Mouse (Mus musculus) olfactory bulb, adult 2 months (tissue): ENCODE data around the gene Isg20. TPM values are rescaled to one million over a fixed set of nuclear protein-coding genes. Genes with fewer than 3 reads are reported as not detected.

Experiments
- H3K27ac ChIP-seq: fragments of 200-500 bp; 2 replicates; pipeline ENCODE4 v1.5.1; 2012; ENCODE audit warnings: low read depth, low read length; ENCODE audit not compliant: insufficient read depth
- H3K4me1 ChIP-seq: fragments of 200-500 bp; 2 replicates; pipeline ENCODE4 v1.6.1; 2012; ENCODE audit warnings: low read length; ENCODE audit not compliant: control insufficient read depth, insufficient read depth
- H3K4me3 ChIP-seq: fragments of 200-500 bp; 2 replicates; pipeline ENCODE4 v1.5.1; 2012; ENCODE audit warnings: mild to moderate bottlenecking, low read depth, low read length, moderate library complexity; ENCODE audit not compliant: insufficient read depth
- CTCF ChIP-seq: fragments of 200-500 bp; IDR thresholded peaks from 2 replicates; pipeline ENCODE4 v1.5.1; 2012; ENCODE audit warnings: low read depth, mild to moderate bottlenecking, low read length, moderate library complexity; ENCODE audit not compliant: insufficient read depth
- POLR2A ChIP-seq: fragments of 200-500 bp; IDR thresholded peaks from 2 replicates; pipeline ENCODE4 v1.6.1; 2012; ENCODE audit warnings: mild to moderate bottlenecking, low read depth, low read length, moderate library complexity; ENCODE audit not compliant: insufficient read depth
- WGBS: fragments of 180-500 bp; shearing (Covaris S2); methylation state at CpG from one replicate; pipeline ENCODE4 v1.1.7; 2018; 5-methylcytosine and 5-hydroxymethylcytosine counted together
- polyA plus RNA-seq: library from polyadenylated mRNA; stranded (reverse); fragments of >200 nt; gene quantifications from 2 replicates; pipeline ENCODE4 v1.2.4, GENCODE M21; 2012; ENCODE audit warnings: low replicate concordance; ENCODE audit not compliant: missing spikeins, insufficient read depth, insufficient read length

Gene Isg20
- polyA plus RNA-seq, 1 experiment = not detected

DNA sequence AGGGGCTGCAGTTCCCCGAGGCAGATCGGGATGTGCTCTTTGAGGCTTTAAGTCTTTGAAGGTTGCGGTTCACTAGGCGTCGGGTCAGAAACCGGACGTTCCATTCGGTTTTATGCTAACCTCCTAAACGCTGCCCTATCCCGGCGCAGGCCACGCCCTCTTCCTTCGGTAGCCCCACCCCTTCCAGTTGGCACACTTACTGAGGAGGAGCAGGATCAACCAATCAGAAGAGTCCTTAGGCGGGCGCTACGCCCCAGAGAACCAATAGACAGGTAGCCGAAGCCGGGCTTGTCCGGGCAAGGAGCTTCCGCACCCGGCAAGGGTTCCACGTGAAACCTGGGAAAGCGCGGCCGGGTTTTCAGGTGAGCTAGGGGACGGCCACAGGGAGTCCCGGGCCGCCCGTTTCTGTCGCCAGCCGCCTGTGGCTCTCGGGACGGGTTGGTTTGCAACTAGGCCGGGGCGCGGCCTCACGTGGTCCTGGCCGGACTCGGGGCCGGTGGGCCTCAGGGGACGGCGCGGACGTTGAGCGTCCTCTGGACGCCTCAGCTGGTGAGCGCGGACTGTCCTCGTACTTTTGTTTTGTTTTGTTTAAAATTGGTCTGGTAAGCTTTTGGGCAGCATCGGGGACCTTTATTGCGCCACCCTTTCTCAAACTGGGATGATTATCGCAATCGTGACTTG is 17.4 kb upstream of the Isg20 start, which contains the start of gene Aen:
Gene Aen, plus strand, starts transcription at position 202 of the 681 bp plus-strand sequence.
- Histone ChIP-seq H3K27ac (no peak within 1 kb of the TSS), H3K4me1 (peaks cover 8% of the 10 kb centered on the region), H3K4me3 (peak within 1 kb of the TSS; percentile 77)
- no peak for TF ChIP-seq CTCF
- no peak for TF ChIP-seq POLR2A
- WGBS = 2% methylated on average over 53 of the region's 53 CpGs

DNA sequence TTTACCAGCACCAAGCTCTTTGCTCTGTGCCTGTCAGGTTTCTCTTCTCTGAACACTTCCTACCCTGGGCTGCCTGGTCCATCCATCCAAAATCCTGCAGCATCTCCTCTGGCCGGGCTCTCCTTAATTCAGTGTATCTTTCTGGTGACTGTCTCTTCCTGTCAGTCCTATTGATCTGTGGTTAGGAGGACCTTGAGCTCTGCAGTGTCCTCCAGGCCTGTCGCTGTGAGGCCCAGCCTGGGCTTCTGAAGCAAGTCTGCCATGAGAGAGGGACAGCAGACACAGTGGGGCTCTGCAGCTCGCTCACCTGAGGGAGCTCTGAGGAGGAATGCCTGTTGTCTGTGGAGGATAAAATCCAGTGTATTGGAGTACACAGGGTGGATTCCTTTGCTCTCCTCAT is 15.7 kb upstream of the Isg20 start:
- whole genome bisulfite sequencing = 93% methylated on average over 3 of the region's 3 CpGs
- Histone ChIP-seq H3K27ac (no peak overlapping the region), H3K4me1 (peaks cover 8% of the 10 kb centered on the region), H3K4me3 (no peak overlapping the region)
- TF ChIP-seq POLR2A = no peak
- no peak for TF ChIP-seq CTCF

DNA sequence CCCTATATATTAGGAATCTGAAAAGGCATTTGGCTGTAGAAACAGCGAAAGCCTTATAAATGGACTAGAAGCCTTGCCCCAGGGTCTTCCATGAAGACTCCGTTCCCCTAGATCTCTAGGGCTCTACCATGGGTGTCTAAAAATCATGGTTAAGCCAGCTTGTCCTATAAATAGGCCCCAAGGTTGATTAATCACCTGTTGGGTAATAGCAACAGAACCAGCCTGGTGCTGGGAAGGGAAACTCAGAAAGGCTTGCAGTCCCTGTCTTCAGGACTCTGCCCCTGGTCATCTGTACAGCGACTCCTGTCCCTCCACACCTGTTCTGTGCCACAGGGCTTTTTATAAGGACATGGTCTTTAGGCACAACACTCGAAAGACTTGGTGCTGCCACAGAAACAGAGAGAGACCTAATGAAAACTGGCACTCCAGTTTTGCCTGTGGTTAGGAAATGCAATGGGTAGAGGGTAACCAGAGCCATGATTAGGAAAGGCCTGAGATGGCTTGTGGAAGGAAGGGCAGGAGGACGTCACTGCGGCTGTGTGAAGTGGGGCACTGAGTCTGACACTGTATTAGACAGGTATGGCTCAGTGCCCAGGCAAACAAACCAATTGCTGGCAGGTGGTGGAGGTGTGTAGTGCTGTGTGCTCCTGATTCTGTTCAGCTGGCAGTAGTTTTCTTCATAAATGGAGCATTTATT is 9.9 kb upstream of the Isg20 start:
- Histone ChIP-seq H3K4me3 (no peak overlapping the region), H3K27ac (no peak overlapping the region), H3K4me1 (no peaks in the 10 kb centered on the region; the same call in 1 of the 2 replicates)
- WGBS = 96% methylated on average over 6 of the region's 6 CpGs
- no peak for TF ChIP-seq CTCF
- TF ChIP-seq POLR2A = no peak

DNA sequence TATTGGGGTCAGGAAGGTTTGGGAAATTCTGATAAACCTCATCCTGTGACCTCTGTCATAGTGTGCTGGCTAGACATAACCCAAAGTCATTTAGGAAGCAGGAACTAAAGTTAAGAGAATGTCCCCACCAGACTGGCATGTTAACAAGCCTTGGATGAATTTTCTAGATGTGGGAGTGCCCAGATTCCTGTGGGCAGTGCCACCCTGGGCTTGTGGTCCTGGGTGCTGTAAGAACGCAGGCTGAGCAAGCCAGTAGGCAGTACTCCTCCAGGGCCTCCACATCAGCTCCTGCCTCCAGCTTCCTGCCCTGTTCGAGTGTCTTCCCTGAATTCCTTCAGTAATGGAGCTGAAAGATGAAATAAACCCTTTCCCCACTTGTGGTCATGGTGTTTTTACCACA is 9.0 kb upstream of the Isg20 start:
- TF ChIP-seq CTCF (no peak), POLR2A (no peak)
- Histone ChIP-seq H3K27ac (no peak overlapping the region), H3K4me1 (no peaks in the 10 kb centered on the region), H3K4me3 (no peak overlapping the region)
- 85% methylated on average over 2 of the region's 2 CpGs for WGBS

DNA sequence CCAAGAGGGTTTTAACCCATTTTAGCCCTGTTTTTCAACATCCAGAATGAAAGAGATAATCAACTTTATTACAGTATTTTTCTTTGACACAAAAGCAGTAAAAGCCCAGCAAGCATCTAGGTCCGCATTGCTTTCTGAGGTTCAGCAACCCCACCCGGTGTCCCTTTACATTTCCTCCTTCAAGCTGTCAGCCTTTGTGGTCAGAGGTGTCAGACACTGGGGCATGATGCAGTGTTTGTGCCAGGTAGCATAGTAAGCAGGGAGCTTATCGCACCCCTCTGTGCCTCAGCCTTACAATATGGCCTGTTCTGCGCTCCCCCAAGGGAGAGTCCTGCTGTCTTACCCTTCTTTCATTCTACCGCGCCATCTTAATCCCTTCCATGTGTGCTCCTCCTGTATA is 4.2 kb upstream of the Isg20 start:
- WGBS = 91% methylated on average over 6 of the region's 6 CpGs
- Histone ChIP-seq H3K4me1 (peaks cover 15% of the 10 kb centered on the region), H3K4me3 (no peak overlapping the region), H3K27ac (no peak overlapping the region)
- TF ChIP-seq CTCF (no peak), POLR2A (no peak)

DNA sequence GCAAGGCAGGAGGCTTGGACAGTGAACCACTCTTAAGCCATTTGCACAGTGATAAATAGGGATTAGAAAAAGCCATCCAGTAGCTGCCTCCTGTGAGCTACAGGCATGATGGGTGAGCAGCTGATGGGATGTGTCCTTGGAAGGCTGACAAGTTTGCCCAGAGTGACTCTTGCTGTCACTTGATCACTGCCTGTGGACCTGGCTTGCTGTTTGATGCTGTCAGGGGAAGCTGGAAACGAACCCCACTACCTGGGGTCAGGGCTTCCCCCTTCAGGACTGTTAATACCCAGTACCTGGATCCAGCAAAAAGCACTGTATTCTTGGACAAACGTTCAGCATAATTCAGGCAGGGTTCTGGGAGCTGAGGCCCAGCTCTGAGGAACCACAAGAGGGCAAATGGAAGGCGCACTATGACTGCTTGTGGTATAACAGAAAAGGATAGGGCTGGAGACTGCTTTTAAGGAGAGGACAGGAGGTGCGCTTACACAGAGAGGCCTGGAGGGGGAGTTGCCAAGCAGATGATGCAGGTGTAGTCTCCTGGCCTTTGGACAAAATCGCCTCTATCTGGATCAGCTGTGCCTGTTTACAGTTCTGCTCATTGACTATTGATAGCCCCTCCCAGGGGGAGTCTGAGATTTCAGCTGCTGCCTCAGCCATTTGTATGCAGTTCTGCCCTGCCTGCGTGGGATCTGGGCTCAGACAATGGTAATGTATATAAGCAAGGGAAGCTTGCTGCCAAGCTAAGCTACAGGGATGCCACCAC is 2.7 kb upstream of the Isg20 start:
- WGBS = 57% methylated on average over 6 of the region's 6 CpGs
- Histone ChIP-seq H3K4me1 (peaks cover 18% of the 10 kb centered on the region), H3K4me3 (no peak overlapping the region), H3K27ac (no peak overlapping the region)
- TF ChIP-seq CTCF = no peak
- no peak for TF ChIP-seq POLR2A

DNA sequence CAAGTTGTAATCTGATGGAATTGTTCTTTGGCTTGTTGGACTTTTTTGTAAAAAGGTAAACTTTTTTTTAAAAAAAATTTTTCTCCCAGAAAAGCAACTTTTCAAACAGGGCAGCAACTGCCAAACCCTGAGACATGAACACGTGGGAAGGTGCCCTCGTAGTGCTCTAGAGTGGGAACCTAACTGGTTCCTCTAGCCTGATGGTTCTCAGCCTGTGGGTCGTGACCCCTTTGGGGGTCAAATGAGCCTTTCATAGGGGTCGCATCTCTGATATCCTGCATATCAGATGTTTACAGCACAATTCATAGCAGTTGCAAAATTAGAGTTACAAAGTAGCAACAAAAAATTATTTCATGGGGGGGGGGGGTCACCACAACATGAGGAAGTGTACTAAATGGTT is 2.0 kb upstream of the Isg20 start:
- 95% methylated on average over 4 of the region's 4 CpGs for WGBS
- H3K27ac ChIP-seq = no peak overlapping the region
- peaks cover 18% of the 10 kb centered on the region for H3K4me1 ChIP-seq
- no peak overlapping the region for H3K4me3 ChIP-seq
- no peak for TF ChIP-seq CTCF
- TF ChIP-seq POLR2A = no peak

DNA sequence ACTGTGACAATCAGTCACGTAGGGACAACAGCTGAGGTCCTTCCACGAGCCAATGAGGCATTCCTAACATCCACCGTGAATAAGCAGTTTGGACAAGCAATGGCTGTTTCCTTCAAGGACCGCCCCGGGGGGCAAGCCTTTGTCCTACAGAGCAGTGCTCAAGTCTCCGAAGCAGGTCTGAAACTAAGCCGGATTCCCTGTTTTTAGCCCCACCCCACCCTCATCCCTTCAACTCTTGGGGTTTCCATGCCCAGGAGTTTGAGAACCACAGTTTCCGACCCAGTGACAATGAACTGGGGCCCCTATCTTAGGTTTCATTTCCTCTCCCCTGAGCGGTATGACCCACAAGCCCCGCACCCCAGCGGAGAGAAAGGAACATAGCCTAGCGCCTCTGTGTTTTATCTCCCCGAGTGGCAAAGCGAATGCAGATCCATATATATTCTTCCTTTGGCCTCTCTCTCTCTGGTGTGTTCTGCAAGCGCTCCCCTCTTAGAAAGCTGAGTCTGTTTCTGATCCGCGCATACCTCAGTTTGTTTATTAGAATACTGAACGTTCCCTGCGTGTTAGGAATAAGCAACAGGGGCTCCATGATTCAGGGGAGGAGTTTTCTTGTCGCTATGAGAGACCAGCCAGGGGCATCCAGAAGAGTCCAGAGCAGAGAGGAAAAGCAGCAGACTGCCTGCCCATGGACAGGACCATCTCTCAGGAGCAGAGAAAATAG is 811 bp upstream of the Isg20 start:
- 13% methylated on average over 20 of the region's 20 CpGs for WGBS
- H3K4me1 ChIP-seq = peaks cover 18% of the 10 kb centered on the region
- H3K27ac ChIP-seq = no peak overlapping the region
- peak overlapping the region; percentile 8; the same call in 1 of the 2 replicates for H3K4me3 ChIP-seq
- no peak for TF ChIP-seq CTCF
- no peak for TF ChIP-seq POLR2A
